Mouse (Mus musculus): ENCODE results near the gene Ndufaf8.

DNA sequence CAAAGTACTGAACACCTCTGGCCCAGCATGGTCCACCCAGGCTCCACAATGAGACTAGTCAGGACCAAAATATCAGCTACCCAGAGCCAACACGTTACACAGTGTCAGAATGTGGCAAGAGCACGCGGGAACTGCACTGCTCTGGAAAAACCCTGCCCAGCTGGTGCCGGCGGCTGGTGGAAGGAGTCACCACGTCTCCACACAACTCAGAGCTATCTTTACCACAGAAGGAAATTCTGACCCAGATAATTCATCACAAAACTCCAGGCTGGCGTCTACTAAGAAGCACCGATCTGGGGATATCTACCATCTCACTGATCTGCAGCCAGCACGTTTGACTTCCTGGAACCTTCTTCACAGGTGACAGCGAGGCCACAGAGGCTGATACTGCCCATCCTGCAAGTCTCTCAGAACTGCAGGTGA, 40.6 kb downstream of the Ndufaf8 start:
- no peak for TF ChIP-seq POLR2A (IDR thresholded peaks at IDR 0.05; ENCODE audit: extremely low read depth, insufficient read depth, low read length)
- no peak for TF ChIP-seq CTCF (IDR thresholded peaks at IDR 0.05; ENCODE audit: low read depth, low read length)
